Mouse (Mus musculus) forebrain, embryonic 16.5 days (tissue): ENCODE measurements around the gene Mgarp. TPM values are rescaled to one million over a fixed set of nuclear protein-coding genes. Genes with fewer than 3 reads are reported as not detected.

Source experiments
- ATAC-seq: fragments of 200-750 bp; cut with Nextera tagmentation; 2 replicates; pipeline ENCODE4 v1.8.0; 2017; ENCODE audit warnings: mild to moderate bottlenecking, moderate library complexity
- H3K27ac ChIP-seq: fragments of 300-500 bp; sonication (generic); 2 replicates; pipeline ENCODE4 v1.5.1; 2014; ENCODE audit warnings: low read length, control low read depth
- H3K27me3 ChIP-seq: fragments of 300-500 bp; sonication (generic); replicated peaks from 2 replicates; pipeline ENCODE4 v1.6.1; 2014; ENCODE audit warnings: low read length; ENCODE audit not compliant: control insufficient read depth, insufficient read depth
- H3K36me3 ChIP-seq: fragments of 300-500 bp; sonication (generic); 2 replicates; pipeline ENCODE4 v1.6.1; 2014; ENCODE audit not compliant: control insufficient read depth, insufficient read depth
- H3K4me1 ChIP-seq: fragments of 300-500 bp; sonication (generic); replicated peaks from 2 replicates; pipeline ENCODE4 v1.6.1; 2014; ENCODE audit warnings: low read length; ENCODE audit not compliant: control insufficient read depth, insufficient read depth
- H3K4me2 ChIP-seq: fragments of 300-500 bp; sonication (generic); 2 replicates; pipeline ENCODE4 v1.6.1; 2014; ENCODE audit warnings: mild to moderate bottlenecking, low read length, control low read depth
- H3K4me3 ChIP-seq: fragments of 300-500 bp; sonication (generic); replicated peaks from 2 replicates; pipeline ENCODE4 v1.5.1; 2014; ENCODE audit warnings: mild to moderate bottlenecking, low read length, control low read depth
- H3K9ac ChIP-seq: fragments of 300-500 bp; sonication (generic); replicated peaks from 2 replicates; pipeline ENCODE4 v1.6.1; 2014; ENCODE audit warnings: low read depth, low read length, control low read depth
- H3K9me3 ChIP-seq: fragments of 300-500 bp; sonication (generic); 2 replicates; pipeline ENCODE4 v1.6.1; 2016; ENCODE audit warnings: low read length; ENCODE audit not compliant: control insufficient read depth
- WGBS: fragments of 180-500 bp; shearing (Covaris S2); extraction: QIAGEN DNeasy Blood & Tissue Kit; methylation state at CpG from one replicate; pipeline ENCODE4 v1.1.7; 2014; 5-methylcytosine and 5-hydroxymethylcytosine counted together
- polyA plus RNA-seq: library from polyadenylated mRNA; unstranded; fragments of >200 nt; fragmentation: Nextera tagmentation; extraction: Ambion mirVana; gene quantifications from 2 replicates; pipeline ENCODE4 v1.2.1, GENCODE M21; 2015

Gene Mgarp
- polyA plus RNA-seq, 1 experiment from 2014 or later, result 0.44 TPM

- Histone ChIP-seq H3K9me3 (no peaks in the 10 kb centered on the region), H3K36me3 (no peaks in the 10 kb centered on the region), H3K27me3 (no peaks in the 10 kb centered on the region), H3K4me3 (no peak overlapping the region), H3K4me1 (no peaks in the 10 kb centered on the region), H3K27ac (no peak overlapping the region), H3K9ac (no peak overlapping the region), H3K4me2 (no peak overlapping the region)
- WGBS, result 82% methylated on average over 19 of the region's 19 CpGs
- no peak for ATAC-seq
Measured at GRCm38 (mm10) chr3:51375307-51376265, 21.0 kb downstream of the Mgarp start.

GRCm38 (mm10) chr3:51373544-51373943 lies 23.0 kb downstream of the Mgarp start:
- Histone ChIP-seq H3K9me3 (no peaks in the 10 kb centered on the region), H3K4me1 (no peaks in the 10 kb centered on the region), H3K9ac (no peak overlapping the region), H3K27ac (no peak overlapping the region), H3K36me3 (no peaks in the 10 kb centered on the region), H3K4me2 (no peak overlapping the region), H3K27me3 (no peaks in the 10 kb centered on the region), H3K4me3 (no peak overlapping the region)
- no peak for ATAC-seq
- 73% methylated on average over 5 of the region's 5 CpGs for WGBS

DNA sequence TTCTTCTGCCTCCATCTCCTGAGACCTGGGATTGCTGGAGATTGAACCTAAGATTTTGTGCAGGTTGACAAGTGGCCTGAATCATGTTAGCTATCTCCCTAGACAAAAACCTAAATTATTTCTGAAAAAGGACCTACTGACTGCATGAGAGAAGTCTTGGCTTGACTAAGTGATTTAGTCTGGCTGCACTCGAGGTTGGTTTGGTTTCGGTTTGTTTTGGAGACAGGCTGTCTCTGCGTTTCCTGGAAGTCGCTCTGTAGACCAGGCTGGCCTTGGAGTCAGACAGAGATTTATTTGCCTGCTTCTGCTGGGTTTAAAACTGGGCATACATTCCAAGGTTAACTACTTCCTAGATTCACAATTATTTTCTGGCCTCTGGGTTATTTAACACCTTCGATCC lies 23.7 kb downstream of the Mgarp start:
- no peaks in the 10 kb centered on the region for H3K27me3 ChIP-seq
- H3K4me3 ChIP-seq, result no peak overlapping the region
- H3K36me3 ChIP-seq, result no peaks in the 10 kb centered on the region
- 80% methylated on average over 5 of the region's 5 CpGs for WGBS
- H3K4me2 ChIP-seq, result no peak overlapping the region
- H3K9me3 ChIP-seq, result no peaks in the 10 kb centered on the region
- no peak overlapping the region for H3K9ac ChIP-seq
- no peak overlapping the region for H3K27ac ChIP-seq
- H3K4me1 ChIP-seq, result no peaks in the 10 kb centered on the region
- ATAC-seq, result no peak

DNA sequence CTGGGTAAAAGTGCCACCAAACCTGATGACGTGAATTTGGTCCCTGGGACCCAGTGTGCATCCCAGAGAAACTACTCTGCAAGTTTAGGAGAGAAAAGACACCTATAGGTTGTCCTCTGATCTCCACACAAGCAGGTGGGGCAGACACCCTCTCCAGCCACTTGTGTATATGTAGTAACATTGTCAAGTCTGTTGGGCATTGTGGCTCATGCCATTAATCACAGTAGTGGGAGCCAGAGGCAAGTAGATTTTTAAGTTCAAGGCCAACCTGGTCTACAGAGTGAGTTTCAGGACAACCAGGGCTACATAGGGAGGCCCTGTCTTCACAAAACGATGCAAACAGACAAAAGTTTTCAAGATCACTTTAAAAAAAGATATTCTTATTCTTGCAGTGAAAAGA lies 24.7 kb downstream of the Mgarp start:
- ATAC-seq, result no peak
- 74% methylated on average over 2 of the region's 2 CpGs for WGBS

GRCm38 (mm10) chr3:51368011-51368410 lies 28.5 kb downstream of the Mgarp start:
- Histone ChIP-seq H3K27me3 (no peaks in the 10 kb centered on the region), H3K9me3 (no peaks in the 10 kb centered on the region), H3K4me1 (peaks cover 16% of the 10 kb centered on the region), H3K4me3 (no peak overlapping the region), H3K27ac (no peak overlapping the region), H3K4me2 (no peak overlapping the region), H3K9ac (no peak overlapping the region), H3K36me3 (no peaks in the 10 kb centered on the region)
- no peak for ATAC-seq
- 70% methylated on average over 4 of the region's 4 CpGs for WGBS

More for the DNA sequence above, 24.7 kb downstream of the Mgarp start:
- H3K27me3 ChIP-seq, result no peaks in the 10 kb centered on the region
- no peaks in the 10 kb centered on the region for H3K9me3 ChIP-seq
- 0 out of 2 replicates have a peak, but pooled peaks cover 3% of the 10 kb centered on the region for H3K4me1 ChIP-seq
- H3K9ac ChIP-seq, result no peak overlapping the region
- H3K36me3 ChIP-seq, result no peaks in the 10 kb centered on the region
- no peak overlapping the region for H3K4me2 ChIP-seq
- H3K27ac ChIP-seq, result no peak overlapping the region
- H3K4me3 ChIP-seq, result no peak overlapping the region

DNA sequence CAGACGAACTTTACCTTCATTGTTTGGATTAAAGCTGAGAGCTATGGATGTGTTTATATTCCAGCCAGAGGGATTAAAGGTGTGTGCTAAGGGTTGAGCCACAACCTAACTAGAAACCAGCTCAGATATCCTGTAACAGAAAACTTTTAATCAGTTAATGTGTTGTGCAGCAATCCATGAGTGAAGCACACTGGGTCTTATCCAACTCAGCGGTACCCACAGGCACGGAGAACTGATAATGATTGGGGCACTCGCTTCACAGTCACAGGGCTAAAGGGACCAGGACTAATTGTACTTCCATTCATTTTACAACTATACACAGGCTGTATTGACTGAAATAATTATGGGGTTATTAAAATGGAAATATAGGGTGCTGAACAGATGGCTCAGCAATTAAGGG lies 29.6 kb downstream of the Mgarp start:
- Histone ChIP-seq H3K4me1 (peaks cover 16% of the 10 kb centered on the region), H3K27ac (no peak overlapping the region), H3K4me2 (no peak overlapping the region), H3K27me3 (no peaks in the 10 kb centered on the region), H3K9me3 (no peaks in the 10 kb centered on the region), H3K36me3 (no peaks in the 10 kb centered on the region), H3K9ac (no peak overlapping the region), H3K4me3 (no peak overlapping the region)
- 39% methylated on average over 4 of the region's 4 CpGs for WGBS
- no peak for ATAC-seq

DNA sequence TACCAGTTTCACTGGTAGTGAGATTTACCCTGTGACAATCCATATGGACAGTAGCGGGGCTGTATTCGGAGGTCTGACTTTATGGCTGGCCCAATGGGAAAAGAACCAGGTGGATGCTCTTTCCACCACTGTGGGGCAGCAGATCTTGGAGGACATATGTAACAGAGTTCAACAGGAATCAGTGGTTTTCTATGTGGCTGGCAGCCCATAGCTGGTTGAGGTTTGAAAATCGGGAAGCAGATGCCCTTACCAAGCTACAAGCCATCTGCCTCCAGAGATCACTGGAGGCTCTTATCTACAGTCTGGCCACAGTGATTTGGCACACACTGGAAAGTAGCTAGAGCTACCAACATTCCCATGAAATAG lies 31.0 kb downstream of the Mgarp start:
- peak overlapping the region; percentile 78 for H3K4me2 ChIP-seq
- peak overlapping the region; percentile 42 for H3K4me3 ChIP-seq
- H3K27me3 ChIP-seq, result 0 out of 2 replicates have a peak, but pooled peaks cover 2% of the 10 kb centered on the region
- no peak overlapping the region for H3K27ac ChIP-seq
- no peaks in the 10 kb centered on the region for H3K9me3 ChIP-seq
- H3K36me3 ChIP-seq, result no peaks in the 10 kb centered on the region
- ATAC-seq, result no peak; the same call in 1 of the 2 replicates
- WGBS, result 8% methylated on average over 3 of the region's 3 CpGs
- H3K9ac ChIP-seq, result 0 out of 2 replicates have a peak overlapping the region, but pooled peaks have one; percentile 41
- H3K4me1 ChIP-seq, result peaks cover 16% of the 10 kb centered on the region

DNA sequence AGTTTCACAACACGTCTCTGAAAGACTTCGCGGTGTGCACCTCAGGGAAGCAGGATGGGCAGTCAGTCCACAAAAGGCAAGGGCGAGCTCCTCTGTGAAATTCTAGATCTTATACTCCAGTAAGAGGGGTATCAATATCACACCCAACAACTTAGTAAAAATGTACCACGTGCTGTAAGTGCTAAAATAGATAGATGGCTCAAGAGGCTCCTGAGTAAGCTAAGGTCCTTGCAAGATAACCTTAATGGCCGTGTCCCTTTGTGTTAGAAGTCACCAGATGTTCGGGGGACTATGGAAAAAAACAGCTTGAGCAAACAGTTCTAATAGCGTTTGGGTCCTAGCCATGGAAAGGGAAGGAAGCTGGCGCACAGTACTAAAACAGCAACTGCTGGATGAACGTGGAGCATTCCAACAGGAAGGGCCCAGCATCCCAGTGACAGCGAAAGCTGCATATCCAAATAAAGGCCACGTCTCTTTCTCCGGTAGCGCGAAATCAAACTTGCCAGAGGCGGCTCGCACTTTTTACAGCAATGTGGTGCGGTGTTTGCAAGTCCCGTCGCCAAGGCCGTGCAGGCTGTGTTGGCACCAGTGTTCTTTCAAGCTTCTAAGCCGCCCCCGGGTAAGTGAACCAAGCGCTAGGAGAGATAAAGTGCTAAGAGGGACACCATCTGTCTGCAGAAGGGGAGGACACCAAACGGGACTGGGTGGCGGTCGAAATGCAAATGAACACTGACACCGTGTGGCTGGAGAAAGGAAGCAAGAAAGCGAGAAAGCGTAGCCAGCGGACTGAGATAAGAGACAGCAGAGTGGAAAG lies 31.6 kb downstream of the Mgarp start:
- WGBS, result 7% methylated on average over 31 of the region's 31 CpGs
- Histone ChIP-seq H3K4me1 (peaks cover 16% of the 10 kb centered on the region), H3K27ac (no peak overlapping the region), H3K9me3 (no peaks in the 10 kb centered on the region), H3K4me2 (peak overlapping the region; percentile 78), H3K4me3 (peak overlapping the region; percentile 42), H3K9ac (peak overlapping the region; percentile 41), H3K27me3 (0 out of 2 replicates have a peak, but pooled peaks cover 2% of the 10 kb centered on the region), H3K36me3 (no peaks in the 10 kb centered on the region)
- ATAC-seq, result peak; percentile 96

GRCm38 (mm10) chr3:51361066-51361465 lies 35.5 kb downstream of the Mgarp start:
- no peak for ATAC-seq
- H3K4me1 ChIP-seq, result peaks cover 18% of the 10 kb centered on the region
- peaks cover 8% of the 10 kb centered on the region for H3K27me3 ChIP-seq

More at GRCm38 (mm10) chr3:51361066-51361465, 35.5 kb downstream of the Mgarp start:
- Histone ChIP-seq H3K4me2 (no peak overlapping the region), H3K9me3 (no peaks in the 10 kb centered on the region), H3K27ac (no peak overlapping the region), H3K36me3 (no peaks in the 10 kb centered on the region), H3K9ac (no peak overlapping the region), H3K4me3 (no peak overlapping the region)
- 23% methylated on average over 9 of the region's 9 CpGs for WGBS
